Mouse (Mus musculus): ENCODE measurements at regions not wholly inside any gene's neighbourhood (a gene's known extent, or its start where the extent isn't known, plus 50 kb on each side); places are given as distances from the start of the nearest gene placed in this dataset.

DNA sequence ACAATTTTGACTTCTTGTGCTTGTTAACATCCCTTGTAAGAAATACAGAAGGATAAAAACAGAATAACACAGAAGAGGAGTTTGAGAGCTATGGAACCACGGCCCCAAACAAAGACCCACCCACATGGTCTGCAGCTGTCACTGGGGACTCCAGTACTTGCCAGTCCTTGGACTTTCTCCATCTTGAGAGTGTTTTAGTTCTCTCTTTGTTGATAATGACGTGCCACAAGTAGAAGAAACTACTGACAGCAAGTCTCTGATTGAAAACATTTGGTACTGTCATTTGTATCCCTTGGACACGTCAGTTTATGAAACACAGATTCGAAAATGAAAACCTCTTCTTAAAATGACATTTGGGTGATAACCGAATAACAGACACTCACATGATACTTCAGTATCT lies 68.3 kb upstream of the Frg1 start:
- DNase-seq (ENCODE audit: low read depth), result no peak

DNA sequence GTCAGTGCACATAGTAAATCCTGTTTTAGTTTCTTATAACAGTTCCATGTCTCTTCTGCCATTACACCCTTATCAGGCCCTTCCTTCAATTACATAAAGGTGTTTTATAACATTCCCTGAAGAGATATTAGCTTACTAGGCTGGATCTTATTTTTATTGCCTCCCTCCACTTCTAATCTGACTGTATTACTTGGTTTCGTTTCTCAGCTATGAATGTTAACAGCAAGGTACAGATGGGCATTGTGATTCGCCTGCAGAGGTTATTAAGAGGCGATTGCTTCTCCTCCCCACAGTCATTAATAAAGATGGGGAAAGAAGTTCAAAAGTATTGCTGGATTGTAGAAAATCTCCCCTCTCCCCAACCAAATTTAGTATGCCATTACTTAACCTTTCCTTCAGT lies 66.4 kb upstream of the Frg1 start:
- no peak for DNase-seq (ENCODE audit: low read depth)

- no peak for DNase-seq (ENCODE audit: low read depth)
Measured at GRCm38 (mm10) chr8:41472992-41473699, 56.3 kb upstream of the Frg1 start.

DNA sequence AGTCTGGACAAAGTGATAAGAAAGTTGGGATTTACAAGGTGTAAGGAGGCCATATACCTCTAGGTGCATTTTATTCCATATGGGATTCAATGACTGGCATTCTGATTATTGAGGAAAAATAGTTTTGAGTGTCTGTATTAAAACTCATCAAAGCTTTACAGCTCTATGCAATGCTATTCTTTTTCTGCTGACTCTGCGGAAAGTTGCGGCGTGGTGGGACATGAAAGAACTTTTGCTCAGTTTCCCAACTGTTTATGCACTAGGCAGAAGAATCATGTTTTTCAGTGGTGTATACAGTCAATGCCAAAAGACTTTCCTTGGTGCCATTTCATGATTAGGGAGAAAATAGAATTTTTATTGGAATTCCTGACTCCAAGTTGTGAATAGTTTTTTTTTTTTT lies 55.4 kb upstream of the Frg1 start:
- DNase-seq (ENCODE audit: low read depth), result no peak

All from fibroblast of lung, adult 2 months (primary cell).